Mouse (Mus musculus): ENCODE data around the gene Prune1.

- TF ChIP-seq CTCF (conservative IDR thresholded peaks at IDR 0.05; ENCODE audit: low read length): no peak
- TF ChIP-seq POU5F1 (IDR thresholded peaks at IDR 0.05; ENCODE audit: borderline replicate concordance, low read length): no peak
- no peak for TF ChIP-seq NANOG (IDR thresholded peaks at IDR 0.05; ENCODE audit: borderline replicate concordance, low read length)
Observed at GRCm38 (mm10) chr3:95241498-95241897, 40.4 kb downstream of the Prune1 start, which contains the start of gene Gm128.

All from E14TG2a.4 (cell line).